Mouse (Mus musculus): ENCODE data around the gene Slc39a11. TPM values are rescaled to one million over a fixed set of nuclear protein-coding genes. Genes with fewer than 3 reads are reported as not detected.

The Slc39a11 gene
- total and polyA plus RNA-seq, 3 experiments, result 5.0 to 9.9 (median 5.3) TPM

DNA sequence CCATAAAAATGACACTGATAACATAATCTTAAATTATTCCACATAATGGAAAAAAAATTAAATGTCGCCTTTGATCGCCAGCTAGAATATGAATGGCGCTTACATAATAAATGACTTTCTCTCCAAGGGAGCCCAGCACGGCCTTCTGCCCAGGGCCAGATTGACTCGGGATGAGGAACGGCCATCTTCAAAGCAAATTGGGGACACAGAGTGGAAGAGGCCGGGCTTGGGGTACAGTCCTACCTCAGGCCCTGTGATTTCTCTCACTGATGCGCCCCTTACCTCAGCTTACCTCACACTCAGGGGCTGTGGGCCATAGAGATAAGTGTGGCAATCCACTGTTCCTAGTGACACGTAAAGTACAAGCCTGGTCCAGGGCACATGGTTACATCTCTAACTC, 177.9 kb downstream of the Slc39a11 start:
- H3K27me3 ChIP-seq (ENCODE audit: insufficient read depth, low read length), result no peaks in the 10 kb centered on the region
- peaks cover 5% of the 10 kb centered on the region; the same call in 1 of the 2 replicates for H3K4me1 ChIP-seq (ENCODE audit: insufficient read depth, low read depth, low read length)
- ATAC-seq (ENCODE audit: extremely low read depth, insufficient number of reproducible peaks, low FRiP score, poor library complexity, severe bottlenecking) (no peak), DNase-seq (ENCODE audit: low spot score) (no peak)
- TF ChIP-seq POLR2AphosphoS5 (IDR thresholded peaks at IDR 0.05; ENCODE audit: insufficient replicate concordance, low read depth, low read length), result no peak
- TF ChIP-seq GATA1 (IDR thresholded peaks at IDR 0.05; ENCODE audit: borderline replicate concordance, low read length), result no peak
- no peak for TF ChIP-seq CTCF (IDR thresholded peaks at IDR 0.05; ENCODE audit: low read depth, low read length)
- TF ChIP-seq TAL1 (conservative IDR thresholded peaks at IDR 0.05; ENCODE audit: low read depth, low read length), result no peak
- no peaks in the 10 kb centered on the region for H3K36me3 ChIP-seq (replicated peaks)
- H3K9me3 ChIP-seq (replicated peaks), result peaks cover 63% of the 10 kb centered on the region
- H3K4me3 ChIP-seq (ENCODE audit: low read depth, low read length), result no peak overlapping the region

DNA sequence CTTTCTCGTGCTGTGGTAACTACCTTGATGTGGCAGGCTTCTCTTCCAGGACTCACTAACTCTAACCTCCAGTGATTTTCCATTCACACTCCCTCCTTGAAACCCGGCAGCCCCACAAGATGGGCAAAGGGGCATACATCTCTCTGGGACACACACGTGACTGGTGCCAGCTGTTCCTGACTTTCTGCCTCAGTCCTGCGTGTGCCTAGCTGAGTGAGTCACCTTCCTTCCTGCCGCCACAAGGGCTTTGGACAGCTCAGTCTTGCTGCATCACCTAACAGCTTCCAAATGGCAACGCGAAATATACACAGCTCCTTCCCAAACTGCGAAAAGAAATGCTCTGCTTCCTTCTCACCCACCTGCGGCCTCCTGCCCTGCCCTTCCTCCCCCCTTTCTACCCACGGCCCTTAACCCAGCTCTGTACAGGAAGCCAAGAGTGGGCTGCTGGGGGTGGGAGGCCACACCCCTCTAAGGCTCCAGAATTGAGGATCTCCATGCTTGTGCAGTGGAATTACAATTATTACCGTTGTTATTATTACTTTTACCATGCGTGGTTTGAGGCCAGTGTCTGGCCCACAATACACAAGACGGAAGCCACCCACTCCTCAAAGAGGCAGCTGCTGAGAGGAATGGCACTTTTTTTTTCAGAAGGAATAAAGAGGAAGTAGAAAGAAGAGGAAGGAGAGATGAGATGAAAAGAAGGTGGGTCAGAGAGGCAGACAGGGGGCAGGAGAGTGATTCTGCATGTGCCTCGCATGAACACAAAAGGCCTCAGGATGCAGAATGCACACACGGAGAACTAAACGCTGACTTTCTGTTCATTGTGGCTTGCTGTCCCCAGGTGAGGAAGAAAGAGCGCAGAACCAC, 179.7 kb downstream of the Slc39a11 start:
- H3K9me3 ChIP-seq (replicated peaks), result peaks cover 56% of the 10 kb centered on the region
- no peak for TF ChIP-seq CTCF (IDR thresholded peaks at IDR 0.05; ENCODE audit: low read depth, low read length)
- TF ChIP-seq POLR2AphosphoS5 (IDR thresholded peaks at IDR 0.05; ENCODE audit: insufficient replicate concordance, low read depth, low read length), result no peak
- no peaks in the 10 kb centered on the region for H3K27me3 ChIP-seq (ENCODE audit: insufficient read depth, low read length)
- no peaks in the 10 kb centered on the region for H3K36me3 ChIP-seq (replicated peaks)
- no peak overlapping the region for H3K4me3 ChIP-seq (ENCODE audit: low read depth, low read length)
- DNase-seq (ENCODE audit: low spot score) (no peak), ATAC-seq (ENCODE audit: extremely low read depth, insufficient number of reproducible peaks, low FRiP score, poor library complexity, severe bottlenecking) (no peak)
- peaks cover 5% of the 10 kb centered on the region; the same call in 1 of the 2 replicates for H3K4me1 ChIP-seq (ENCODE audit: insufficient read depth, low read depth, low read length)

DNA sequence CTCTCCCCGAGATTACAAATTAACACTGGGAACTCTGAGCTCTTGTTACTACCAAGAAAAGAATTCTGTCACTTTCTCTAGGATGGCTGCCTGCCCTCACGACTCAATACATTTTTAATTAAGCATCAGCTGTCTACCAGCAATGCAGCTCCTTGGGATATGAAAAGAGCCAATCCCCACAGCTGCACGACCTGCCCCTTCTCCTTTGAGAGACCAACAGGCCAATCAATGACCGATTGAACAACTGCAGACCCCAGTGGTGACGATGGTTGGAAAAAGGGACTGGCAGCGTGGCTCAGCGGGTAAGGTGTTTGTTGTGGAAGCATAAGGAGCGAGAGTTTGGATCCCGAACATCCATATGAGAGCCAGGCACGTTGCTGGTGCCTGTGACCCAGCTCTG, 181.9 kb downstream of the Slc39a11 start:
- Histone ChIP-seq H3K9me3 (replicated peaks) (peaks cover 61% of the 10 kb centered on the region), H3K36me3 (replicated peaks) (peaks cover 9% of the 10 kb centered on the region), H3K4me3 (ENCODE audit: low read depth, low read length) (no peak overlapping the region), H3K4me1 (ENCODE audit: insufficient read depth, low read depth, low read length) (peaks cover 5% of the 10 kb centered on the region; the same call in 1 of the 2 replicates), H3K27me3 (ENCODE audit: insufficient read depth, low read length) (no peaks in the 10 kb centered on the region)
- TF ChIP-seq GATA1 (IDR thresholded peaks at IDR 0.05; ENCODE audit: borderline replicate concordance, low read length) (no peak), GATA2 (IDR thresholded peaks at IDR 0.05; ENCODE audit: borderline replicate concordance, low read depth, low read length) (no peak), CTCF (IDR thresholded peaks at IDR 0.05; ENCODE audit: low read depth, low read length) (no peak), POLR2AphosphoS5 (IDR thresholded peaks at IDR 0.05; ENCODE audit: insufficient replicate concordance, low read depth, low read length) (no peak), TAL1 (conservative IDR thresholded peaks at IDR 0.05; ENCODE audit: low read depth, low read length) (no peak)
- no peak for ATAC-seq (ENCODE audit: extremely low read depth, insufficient number of reproducible peaks, low FRiP score, poor library complexity, severe bottlenecking)
- no peak for DNase-seq (ENCODE audit: low spot score)

- no peak for DNase-seq (ENCODE audit: low spot score)
- Histone ChIP-seq H3K4me1 (ENCODE audit: insufficient read depth, low read depth, low read length) (peaks cover 5% of the 10 kb centered on the region; the same call in 1 of the 2 replicates), H3K9me3 (replicated peaks) (peaks cover 60% of the 10 kb centered on the region), H3K36me3 (replicated peaks) (peaks cover 16% of the 10 kb centered on the region), H3K4me3 (ENCODE audit: low read depth, low read length) (no peak overlapping the region), H3K27me3 (ENCODE audit: insufficient read depth, low read length) (no peaks in the 10 kb centered on the region)
- ATAC-seq (ENCODE audit: extremely low read depth, insufficient number of reproducible peaks, low FRiP score, poor library complexity, severe bottlenecking), result no peak
- no peak for TF ChIP-seq GATA2 (IDR thresholded peaks at IDR 0.05; ENCODE audit: borderline replicate concordance, low read depth, low read length)
Measured at GRCm38 (mm10) chr11:113467313-113467811, 182.5 kb downstream of the Slc39a11 start.

- Histone ChIP-seq H3K27me3 (ENCODE audit: insufficient read depth, low read length) (no peaks in the 10 kb centered on the region), H3K4me3 (ENCODE audit: low read depth, low read length) (no peak overlapping the region), H3K9me3 (replicated peaks) (peaks cover 47% of the 10 kb centered on the region), H3K36me3 (replicated peaks) (peaks cover 23% of the 10 kb centered on the region), H3K4me1 (ENCODE audit: insufficient read depth, low read depth, low read length) (no peaks in the 10 kb centered on the region)
- TF ChIP-seq GATA1 (IDR thresholded peaks at IDR 0.05; ENCODE audit: borderline replicate concordance, low read length) (no peak), GATA2 (IDR thresholded peaks at IDR 0.05; ENCODE audit: borderline replicate concordance, low read depth, low read length) (no peak), POLR2AphosphoS5 (IDR thresholded peaks at IDR 0.05; ENCODE audit: insufficient replicate concordance, low read depth, low read length) (no peak), TAL1 (conservative IDR thresholded peaks at IDR 0.05; ENCODE audit: low read depth, low read length) (no peak)
- ATAC-seq (ENCODE audit: extremely low read depth, insufficient number of reproducible peaks, low FRiP score, poor library complexity, severe bottlenecking) (no peak), DNase-seq (ENCODE audit: low spot score) (no peak)
Measured at GRCm38 (mm10) chr11:113460118-113460517, 189.8 kb downstream of the Slc39a11 start.

GRCm38 (mm10) chr11:113458582-113459210, 191.2 kb downstream of the Slc39a11 start:
- TF ChIP-seq GATA1 (IDR thresholded peaks at IDR 0.05; ENCODE audit: borderline replicate concordance, low read length) (no peak), CTCF (IDR thresholded peaks at IDR 0.05; ENCODE audit: low read depth, low read length) (no peak), GATA2 (IDR thresholded peaks at IDR 0.05; ENCODE audit: borderline replicate concordance, low read depth, low read length) (no peak), POLR2AphosphoS5 (IDR thresholded peaks at IDR 0.05; ENCODE audit: insufficient replicate concordance, low read depth, low read length) (no peak), TAL1 (conservative IDR thresholded peaks at IDR 0.05; ENCODE audit: low read depth, low read length) (no peak)
- H3K9me3 ChIP-seq (replicated peaks), result peaks cover 42% of the 10 kb centered on the region
- H3K36me3 ChIP-seq (replicated peaks), result peaks cover 21% of the 10 kb centered on the region
- no peak for DNase-seq (ENCODE audit: low spot score)
- no peaks in the 10 kb centered on the region for H3K27me3 ChIP-seq (ENCODE audit: insufficient read depth, low read length)
- no peaks in the 10 kb centered on the region for H3K4me1 ChIP-seq (ENCODE audit: insufficient read depth, low read depth, low read length)
- no peak for ATAC-seq (ENCODE audit: extremely low read depth, insufficient number of reproducible peaks, low FRiP score, poor library complexity, severe bottlenecking)
- H3K4me3 ChIP-seq (ENCODE audit: low read depth, low read length), result no peak overlapping the region
